Mouse (Mus musculus) gastrocnemius, postnatal 10 days (tissue): ENCODE data around the gene Degs1. TPM values are rescaled to one million over a fixed set of nuclear protein-coding genes. Genes with fewer than 3 reads are reported as not detected.

Source experiments
- total RNA-seq, 2 experiments: library from RNA; stranded (reverse); gene quantifications; 2 replicates each; pipeline ENCODE4 v1.2.3; 2021

Gene Degs1
- total RNA-seq, 2 experiments from 2014 or later: 31.9 to 41.5 TPM

Other genes with a start within 250 kb of the Degs1 start
- 10 to 100 TPM; 37.9 to 41.8 TPM for gene Srp9, start 158.1 kb downstream of the Degs1 start, total RNA-seq
- not detected for gene Vmn1r1, start 118.3 kb downstream of the Degs1 start, total RNA-seq
- gene Fbxo28, start 58.8 kb upstream of the Degs1 start, total RNA-seq: 10 to 100 TPM; 16.8 to 23.5 TPM
- gene Trp53bp2, start 126.4 kb upstream of the Degs1 start, total RNA-seq: 10 to 100 TPM; 14.2 to 14.5 TPM
- 10 to 100 TPM; 79.2 to 87.6 TPM for gene Capn2, start 234.8 kb upstream of the Degs1 start, total RNA-seq